Mouse (Mus musculus): ENCODE measurements around the gene Ppp1r9a. TPM values are rescaled to one million over a fixed set of nuclear protein-coding genes. Genes with fewer than 3 reads are reported as not detected.

Ppp1r9a gene
- polyA plus RNA-seq, 1 experiment from 2014 or later: 12.0 TPM

- WGBS: 73% methylated on average over 5 of the region's 5 CpGs
- no peaks in the 10 kb centered on the region for H3K4me1 ChIP-seq (replicated peaks)
- no peak overlapping the region for H3K9ac ChIP-seq
- ATAC-seq: no peak
- H3K9me3 ChIP-seq: no peaks in the 10 kb centered on the region
- no peaks in the 10 kb centered on the region for H3K36me3 ChIP-seq
- no peak overlapping the region for H3K4me2 ChIP-seq (replicated peaks)
- H3K27ac ChIP-seq: no peak overlapping the region
- no peaks in the 10 kb centered on the region for H3K27me3 ChIP-seq (replicated peaks)
- H3K4me3 ChIP-seq (replicated peaks): no peak overlapping the region
Observed at GRCm38 (mm10) chr6:4963049-4963448, 60.3 kb downstream of the Ppp1r9a start.

GRCm38 (mm10) chr6:4967236-4967635 lies 64.5 kb downstream of the Ppp1r9a start:
- 89% methylated on average over 4 of the region's 4 CpGs for WGBS
- H3K36me3 ChIP-seq: no peaks in the 10 kb centered on the region
- H3K9me3 ChIP-seq: no peaks in the 10 kb centered on the region
- ATAC-seq: no peak
- no peak overlapping the region for H3K4me3 ChIP-seq (replicated peaks)
- no peaks in the 10 kb centered on the region for H3K4me1 ChIP-seq (replicated peaks)
- no peak overlapping the region for H3K4me2 ChIP-seq (replicated peaks)
- H3K9ac ChIP-seq: no peak overlapping the region
- H3K27me3 ChIP-seq (replicated peaks): no peaks in the 10 kb centered on the region
- H3K27ac ChIP-seq: no peak overlapping the region

GRCm38 (mm10) chr6:4971229-4971628 lies 68.5 kb downstream of the Ppp1r9a start:
- Histone ChIP-seq H3K36me3 (no peaks in the 10 kb centered on the region), H3K27me3 (replicated peaks) (no peaks in the 10 kb centered on the region), H3K9ac (no peak overlapping the region), H3K4me2 (replicated peaks) (no peak overlapping the region), H3K4me1 (replicated peaks) (no peaks in the 10 kb centered on the region), H3K4me3 (replicated peaks) (no peak overlapping the region), H3K9me3 (no peaks in the 10 kb centered on the region), H3K27ac (no peak overlapping the region)
- 83% methylated on average over 9 of the region's 9 CpGs for WGBS
- no peak for ATAC-seq

- no peak overlapping the region for H3K4me2 ChIP-seq (replicated peaks)
- no peaks in the 10 kb centered on the region for H3K36me3 ChIP-seq
- no peaks in the 10 kb centered on the region for H3K4me1 ChIP-seq (replicated peaks)
- no peaks in the 10 kb centered on the region for H3K27me3 ChIP-seq (replicated peaks)
- no peaks in the 10 kb centered on the region for H3K9me3 ChIP-seq
- no peak overlapping the region for H3K4me3 ChIP-seq (replicated peaks)
- no peak overlapping the region for H3K9ac ChIP-seq
- peak; percentile 53; the same call in 1 of the 2 replicates for ATAC-seq
- 47% methylated on average over 6 of the region's 6 CpGs for WGBS
- H3K27ac ChIP-seq: no peak overlapping the region
Observed at GRCm38 (mm10) chr6:4972808-4973207, 70.1 kb downstream of the Ppp1r9a start.

GRCm38 (mm10) chr6:4973337-4973736 lies 70.6 kb downstream of the Ppp1r9a start:
- H3K4me2 ChIP-seq (replicated peaks): no peak overlapping the region
- H3K9ac ChIP-seq: no peak overlapping the region
- H3K27ac ChIP-seq: no peak overlapping the region
- no peak for ATAC-seq
- H3K36me3 ChIP-seq: no peaks in the 10 kb centered on the region
- no peak overlapping the region for H3K4me3 ChIP-seq (replicated peaks)
- 89% methylated on average over 10 of the region's 10 CpGs for WGBS
- H3K9me3 ChIP-seq: no peaks in the 10 kb centered on the region
- no peaks in the 10 kb centered on the region for H3K27me3 ChIP-seq (replicated peaks)
- H3K4me1 ChIP-seq (replicated peaks): no peaks in the 10 kb centered on the region

- H3K36me3 ChIP-seq: no peaks in the 10 kb centered on the region
- 87% methylated on average over 4 of the region's 4 CpGs for WGBS
- no peak overlapping the region for H3K9ac ChIP-seq
- ATAC-seq: no peak
- H3K4me3 ChIP-seq (replicated peaks): no peak overlapping the region
- no peak overlapping the region for H3K4me2 ChIP-seq (replicated peaks)
- no peak overlapping the region for H3K27ac ChIP-seq
- H3K9me3 ChIP-seq: no peaks in the 10 kb centered on the region
- no peaks in the 10 kb centered on the region for H3K4me1 ChIP-seq (replicated peaks)
- H3K27me3 ChIP-seq (replicated peaks): no peaks in the 10 kb centered on the region
Observed at GRCm38 (mm10) chr6:4977515-4977914, 74.8 kb downstream of the Ppp1r9a start.

GRCm38 (mm10) chr6:4978249-4978648 lies 75.5 kb downstream of the Ppp1r9a start:
- H3K27me3 ChIP-seq (replicated peaks): no peaks in the 10 kb centered on the region
- no peak for ATAC-seq
- H3K4me1 ChIP-seq (replicated peaks): no peaks in the 10 kb centered on the region
- H3K9me3 ChIP-seq: no peaks in the 10 kb centered on the region
- 82% methylated on average over 2 of the region's 2 CpGs for WGBS
- H3K4me2 ChIP-seq (replicated peaks): no peak overlapping the region
- no peaks in the 10 kb centered on the region for H3K36me3 ChIP-seq
- no peak overlapping the region for H3K9ac ChIP-seq
- no peak overlapping the region for H3K27ac ChIP-seq
- H3K4me3 ChIP-seq (replicated peaks): no peak overlapping the region

- Histone ChIP-seq H3K9me3 (no peaks in the 10 kb centered on the region), H3K4me1 (replicated peaks) (no peaks in the 10 kb centered on the region), H3K27me3 (replicated peaks) (no peaks in the 10 kb centered on the region), H3K4me2 (replicated peaks) (no peak overlapping the region), H3K4me3 (replicated peaks) (no peak overlapping the region), H3K9ac (no peak overlapping the region), H3K36me3 (no peaks in the 10 kb centered on the region), H3K27ac (no peak overlapping the region)
- no peak for ATAC-seq
Observed at GRCm38 (mm10) chr6:4978897-4979296, 76.2 kb downstream of the Ppp1r9a start.

GRCm38 (mm10) chr6:4980113-4980512 lies 77.4 kb downstream of the Ppp1r9a start:
- Histone ChIP-seq H3K4me1 (replicated peaks) (no peaks in the 10 kb centered on the region), H3K9ac (no peak overlapping the region), H3K9me3 (no peaks in the 10 kb centered on the region), H3K27me3 (replicated peaks) (no peaks in the 10 kb centered on the region), H3K4me2 (replicated peaks) (no peak overlapping the region), H3K4me3 (replicated peaks) (no peak overlapping the region), H3K36me3 (no peaks in the 10 kb centered on the region), H3K27ac (no peak overlapping the region)
- ATAC-seq: no peak
- WGBS: 80% methylated on average over 3 of the region's 3 CpGs

GRCm38 (mm10) chr6:4982686-4983162 lies 80.0 kb downstream of the Ppp1r9a start:
- Histone ChIP-seq H3K4me3 (replicated peaks) (no peak overlapping the region), H3K4me1 (replicated peaks) (no peaks in the 10 kb centered on the region), H3K4me2 (replicated peaks) (no peak overlapping the region)

GRCm38 (mm10) chr6:4985668-4986067 lies 83.0 kb downstream of the Ppp1r9a start:
- Histone ChIP-seq H3K27me3 (replicated peaks) (no peaks in the 10 kb centered on the region), H3K9ac (no peak overlapping the region), H3K4me3 (replicated peaks) (no peak overlapping the region), H3K27ac (no peak overlapping the region), H3K36me3 (no peaks in the 10 kb centered on the region), H3K4me2 (replicated peaks) (no peak overlapping the region), H3K9me3 (no peaks in the 10 kb centered on the region), H3K4me1 (replicated peaks) (no peaks in the 10 kb centered on the region)
- no peak for ATAC-seq
- WGBS: 94% methylated on average over 3 of the region's 3 CpGs

More at GRCm38 (mm10) chr6:4982686-4983162, 80.0 kb downstream of the Ppp1r9a start:
- 43% methylated on average over 9 of the region's 9 CpGs for WGBS
- no peaks in the 10 kb centered on the region for H3K9me3 ChIP-seq
- no peaks in the 10 kb centered on the region for H3K27me3 ChIP-seq (replicated peaks)
- no peak overlapping the region for H3K9ac ChIP-seq
- peak; percentile 85 for ATAC-seq
- no peaks in the 10 kb centered on the region for H3K36me3 ChIP-seq
- H3K27ac ChIP-seq: no peak overlapping the region

- H3K4me3 ChIP-seq (replicated peaks): no peak overlapping the region
- no peaks in the 10 kb centered on the region for H3K27me3 ChIP-seq (replicated peaks)
- H3K4me2 ChIP-seq (replicated peaks): no peak overlapping the region
- 97% methylated on average over 5 of the region's 5 CpGs for WGBS
- H3K27ac ChIP-seq: no peak overlapping the region
- H3K4me1 ChIP-seq (replicated peaks): no peaks in the 10 kb centered on the region
- no peak overlapping the region for H3K9ac ChIP-seq
- no peaks in the 10 kb centered on the region for H3K9me3 ChIP-seq
- no peak for ATAC-seq
- no peaks in the 10 kb centered on the region for H3K36me3 ChIP-seq
Observed at GRCm38 (mm10) chr6:4987084-4987483, 84.4 kb downstream of the Ppp1r9a start.

- no peak overlapping the region for H3K4me3 ChIP-seq (replicated peaks)
- no peak overlapping the region for H3K4me2 ChIP-seq (replicated peaks)
- H3K27ac ChIP-seq: no peak overlapping the region
- ATAC-seq: no peak
- H3K9me3 ChIP-seq: no peaks in the 10 kb centered on the region
- no peaks in the 10 kb centered on the region for H3K36me3 ChIP-seq
- no peak overlapping the region for H3K9ac ChIP-seq
- WGBS: 39% methylated on average over 4 of the region's 4 CpGs
- H3K4me1 ChIP-seq (replicated peaks): no peaks in the 10 kb centered on the region
- no peaks in the 10 kb centered on the region for H3K27me3 ChIP-seq (replicated peaks)
Observed at GRCm38 (mm10) chr6:4988688-4989087, 86.0 kb downstream of the Ppp1r9a start.

All from intestine, embryonic 15.5 days (tissue).